In genomic region chr14:34362726-34363445, GRCm38 (mm10) we compare ENCODE assay signal across 8 mouse cellular contexts. TPM values are rescaled to one million over a fixed set of nuclear protein-coding genes. Genes with fewer than 3 reads are reported as not detected.
DNase-seq lines count a peak whose midpoint lies in the region; ATAC-seq and TF ChIP-seq lines count a peak whose summit lies in the region.

No protein-coding gene starts in this region.

- H3K9me3 ChIP-seq in heart, embryonic 12.5 days (replicated peaks): peaks cover 6% of the 10 kb centered on the region; the same call in 1 of the 2 replicates
- no peaks in the 10 kb centered on the region for H3K9me3 ChIP-seq in kidney, embryonic 15.5 days (replicated peaks)
- no peaks in the 10 kb centered on the region for H3K9me3 ChIP-seq in midbrain, postnatal 0 days (ENCODE audit: low read length)
- H3K9me3 ChIP-seq in stomach, embryonic 16.5 days (replicated peaks; ENCODE audit: control insufficient read depth, low read length): peaks cover 4% of the 10 kb centered on the region; the same call in 1 of the 2 replicates

- no peaks in the 10 kb centered on the region for H3K36me3 ChIP-seq in heart, embryonic 12.5 days
- H3K36me3 ChIP-seq in kidney, embryonic 15.5 days: no peaks in the 10 kb centered on the region
- H3K36me3 ChIP-seq in midbrain, postnatal 0 days (ENCODE audit: insufficient read depth, low read length): no peaks in the 10 kb centered on the region
- no peaks in the 10 kb centered on the region for H3K36me3 ChIP-seq in stomach, embryonic 16.5 days (ENCODE audit: control insufficient read depth, insufficient read depth, low read length)

- TF ChIP-seq POLR2A in bone marrow, adult 2 months (IDR thresholded peaks at IDR 0.05; ENCODE audit: borderline replicate concordance, control insufficient read depth, low read depth, low read length): no peak
- no peak for TF ChIP-seq POLR2A in embryonic fibroblast, embryonic 13.5 days (IDR thresholded peaks at IDR 0.05; ENCODE audit: low read depth, low read length)

- ATAC-seq in heart, embryonic 12.5 days (ENCODE audit: insufficient number of reproducible peaks, low FRiP score): 0 out of 2 replicates have a peak, but pooled peaks have one; percentile 42
- ATAC-seq in kidney, embryonic 15.5 days (replicated peaks; ENCODE audit: low FRiP score): peak; percentile 65
- peak; percentile 64 for ATAC-seq in midbrain, postnatal 0 days (ENCODE audit: low FRiP score)
- ATAC-seq in stomach, embryonic 16.5 days (ENCODE audit: insufficient read depth, low FRiP score): peak; percentile 57; the same call in 1 of the 2 replicates

- H3K27me3 ChIP-seq in heart, embryonic 12.5 days (replicated peaks): no peaks in the 10 kb centered on the region; the same call in 1 of the 2 replicates
- no peaks in the 10 kb centered on the region for H3K27me3 ChIP-seq in kidney, embryonic 15.5 days
- H3K27me3 ChIP-seq in midbrain, postnatal 0 days (ENCODE audit: insufficient read depth, low read length): no peaks in the 10 kb centered on the region
- H3K27me3 ChIP-seq in stomach, embryonic 16.5 days (ENCODE audit: control insufficient read depth, insufficient read depth, low read length): no peaks in the 10 kb centered on the region

- H3K4me1 ChIP-seq in bone marrow, adult 2 months (ENCODE audit: control insufficient read depth, insufficient read depth, low read length): no peaks in the 10 kb centered on the region
- H3K4me1 ChIP-seq in embryonic fibroblast, embryonic 13.5 days (ENCODE audit: control insufficient read depth, insufficient read depth, low read length): peaks cover 4% of the 10 kb centered on the region
- 0 out of 2 replicates have a peak, but pooled peaks cover 6% of the 10 kb centered on the region for H3K4me1 ChIP-seq in heart, embryonic 12.5 days (replicated peaks)
- peaks cover 15% of the 10 kb centered on the region for H3K4me1 ChIP-seq in kidney, embryonic 15.5 days
- peaks cover 5% of the 10 kb centered on the region for H3K4me1 ChIP-seq in midbrain, postnatal 0 days (ENCODE audit: insufficient read depth, low read length)
- peaks cover 3% of the 10 kb centered on the region; the same call in 1 of the 2 replicates for H3K4me1 ChIP-seq in stomach, embryonic 16.5 days (ENCODE audit: control insufficient read depth, insufficient read depth, low read length)

- H3K9ac ChIP-seq in heart, embryonic 12.5 days: peak overlapping the region; percentile 71
- peak overlapping the region; percentile 37; the same call in 1 of the 2 replicates for H3K9ac ChIP-seq in kidney, embryonic 15.5 days
- H3K9ac ChIP-seq in midbrain, postnatal 0 days (replicated peaks; ENCODE audit: low read length, poor library complexity, severe bottlenecking): no peak overlapping the region; the same call in 1 of the 2 replicates
- H3K9ac ChIP-seq in stomach, embryonic 16.5 days (ENCODE audit: low read length): peak overlapping the region; percentile 63

- H3K4me2 ChIP-seq in heart, embryonic 12.5 days: peak overlapping the region; percentile 95
- H3K4me2 ChIP-seq in kidney, embryonic 15.5 days: peak overlapping the region; percentile 90
- peak overlapping the region; percentile 85 for H3K4me2 ChIP-seq in midbrain, postnatal 0 days (ENCODE audit: low read depth, low read length, poor library complexity, severe bottlenecking)
- H3K4me2 ChIP-seq in stomach, embryonic 16.5 days (ENCODE audit: low read depth, low read length): peak overlapping the region; percentile 64

- TF ChIP-seq CTCF in bone marrow, adult 2 months (IDR thresholded peaks at IDR 0.05; ENCODE audit: control insufficient read depth, insufficient read depth, low read length): peak; percentile 52
- TF ChIP-seq CTCF in embryonic fibroblast, embryonic 13.5 days (IDR thresholded peaks at IDR 0.05; ENCODE audit: borderline replicate concordance, insufficient read depth, low read length): peak; percentile 57; the same call in 1 of the 2 replicates
- TF ChIP-seq CTCF in midbrain, postnatal 0 days (IDR thresholded peaks at IDR 0.05): peak; percentile 81

- DNase-seq in CD4-positive helper T cell, adult 2 months (ENCODE audit: low read depth, low spot score): peak; percentile 58
- peak; percentile 44 for DNase-seq in liver
- peak; percentile 83 for DNase-seq in midbrain, postnatal 0 days (ENCODE audit: low spot score)

- H3K4me3 ChIP-seq in bone marrow, adult 2 months (replicated peaks; ENCODE audit: control insufficient read depth, low read depth, low read length): no peak overlapping the region
- no peak overlapping the region for H3K4me3 ChIP-seq in embryonic fibroblast, embryonic 13.5 days (ENCODE audit: insufficient read depth, low read length)
- H3K4me3 ChIP-seq in heart, embryonic 12.5 days: peak overlapping the region; percentile 50
- peak overlapping the region; percentile 50 for H3K4me3 ChIP-seq in kidney, embryonic 15.5 days (replicated peaks)
- H3K4me3 ChIP-seq in midbrain, postnatal 0 days (ENCODE audit: low read depth, low read length): peak overlapping the region; percentile 41
- peak overlapping the region; percentile 39 for H3K4me3 ChIP-seq in stomach, embryonic 16.5 days (replicated peaks; ENCODE audit: low read length)

- WGBS in bone marrow, adult 2 months: 49% methylated on average over 18 of the region's 18 CpGs
- WGBS in heart, embryonic 12.5 days: 26% methylated on average over 18 of the region's 18 CpGs
- WGBS in kidney, embryonic 15.5 days: 32% methylated on average over 18 of the region's 18 CpGs
- 31% methylated on average over 18 of the region's 18 CpGs for WGBS in midbrain, postnatal 0 days
- 34% methylated on average over 18 of the region's 18 CpGs for WGBS in stomach, embryonic 16.5 days

- H3K27ac ChIP-seq in bone marrow, adult 2 months (ENCODE audit: control insufficient read depth, insufficient read depth, low read depth, low read length, poor library complexity): no peak overlapping the region
- peak overlapping the region; percentile 72 for H3K27ac ChIP-seq in embryonic fibroblast, embryonic 13.5 days (ENCODE audit: insufficient read depth, low read length)
- H3K27ac ChIP-seq in heart, embryonic 12.5 days (ENCODE audit: poor library complexity, severe bottlenecking): no peak overlapping the region
- no peak overlapping the region for H3K27ac ChIP-seq in kidney, embryonic 15.5 days
- peak overlapping the region; percentile 75 for H3K27ac ChIP-seq in midbrain, postnatal 0 days (ENCODE audit: low read depth, low read length)
- H3K27ac ChIP-seq in stomach, embryonic 16.5 days (ENCODE audit: low read length): peak overlapping the region; percentile 74; the same call in 1 of the 2 replicates

RNA-seq across cellular contexts. Expression of gene Fam25c, which starts 7.7 kb away (rescaled TPM):
- not detected in 2 replicates for polyA plus RNA-seq in bone marrow, adult 2 months (2011; ENCODE audit: insufficient read depth, insufficient read length, low replicate concordance, missing spikeins)
- not detected in 2 replicates for polyA plus RNA-seq in embryonic fibroblast, embryonic 13.5 days (2011; ENCODE audit: insufficient read length, low read depth, missing spikeins)
- not detected in 2 replicates for polyA plus RNA-seq in heart, embryonic 12.5 days (2016; fragmentation: Nextera tagmentation; extraction: Ambion mirVana)
- polyA plus RNA-seq in kidney, embryonic 15.5 days (2015; fragmentation: Nextera tagmentation; extraction: Ambion mirVana): 1.1 TPM in 1 of 2 replicates, not detected in the other
- not detected in 2 replicates for total RNA-seq in midbrain, postnatal 0 days (2014; rRNA removed)
- polyA plus RNA-seq in midbrain, postnatal 0 days (2015; fragmentation: Nextera tagmentation; extraction: Ambion mirVana): not detected in 2 replicates
- 23.6 and 47.2 TPM in 2 replicates for polyA plus RNA-seq in stomach, embryonic 16.5 days (2015; fragmentation: Nextera tagmentation; extraction: Ambion mirVana)

RNA-seq across cellular contexts. Expression of gene Sncg, which starts 11.7 kb away (rescaled TPM):
- not detected in 2 replicates for polyA plus RNA-seq in bone marrow, adult 2 months (2011; ENCODE audit: insufficient read depth, insufficient read length, low replicate concordance, missing spikeins)
- 6.6 and 10.8 TPM in 2 replicates for polyA plus RNA-seq in embryonic fibroblast, embryonic 13.5 days (2011; ENCODE audit: insufficient read length, low read depth, missing spikeins)
- polyA plus RNA-seq in heart, embryonic 12.5 days (2016; fragmentation: Nextera tagmentation; extraction: Ambion mirVana): 1.9 and 2.3 TPM in 2 replicates
- 8.6 and 11.2 TPM in 2 replicates for polyA plus RNA-seq in kidney, embryonic 15.5 days (2015; fragmentation: Nextera tagmentation; extraction: Ambion mirVana)
- 14.3 and 22.3 TPM in 2 replicates for total RNA-seq in midbrain, postnatal 0 days (2014; rRNA removed)
- 26.1 and 36.8 TPM in 2 replicates for polyA plus RNA-seq in midbrain, postnatal 0 days (2015; fragmentation: Nextera tagmentation; extraction: Ambion mirVana)
- 31.3 and 35.0 TPM in 2 replicates for polyA plus RNA-seq in stomach, embryonic 16.5 days (2015; fragmentation: Nextera tagmentation; extraction: Ambion mirVana)

RNA-seq across cellular contexts. Expression of gene Mmrn2, which starts 12.4 kb away (rescaled TPM):
- 3.0 TPM in 2 replicates for polyA plus RNA-seq in bone marrow, adult 2 months (2011; ENCODE audit: insufficient read depth, insufficient read length, low replicate concordance, missing spikeins)
- not detected in 2 replicates for polyA plus RNA-seq in embryonic fibroblast, embryonic 13.5 days (2011; ENCODE audit: insufficient read length, low read depth, missing spikeins)
- 31.3 and 32.0 TPM in 2 replicates for polyA plus RNA-seq in heart, embryonic 12.5 days (2016; fragmentation: Nextera tagmentation; extraction: Ambion mirVana)
- polyA plus RNA-seq in kidney, embryonic 15.5 days (2015; fragmentation: Nextera tagmentation; extraction: Ambion mirVana): 16.0 and 17.8 TPM in 2 replicates
- 2.9 TPM in 2 replicates for total RNA-seq in midbrain, postnatal 0 days (2014; rRNA removed)
- polyA plus RNA-seq in midbrain, postnatal 0 days (2015; fragmentation: Nextera tagmentation; extraction: Ambion mirVana): 2.1 and 2.6 TPM in 2 replicates
- 8.5 and 9.1 TPM in 2 replicates for polyA plus RNA-seq in stomach, embryonic 16.5 days (2015; fragmentation: Nextera tagmentation; extraction: Ambion mirVana)

RNA-seq across cellular contexts. Expression of gene Glud1, which starts 52.4 kb away (rescaled TPM):
- polyA plus RNA-seq in bone marrow, adult 2 months (2011; ENCODE audit: insufficient read depth, insufficient read length, low replicate concordance, missing spikeins): 9.9 and 41.8 TPM in 2 replicates
- polyA plus RNA-seq in embryonic fibroblast, embryonic 13.5 days (2011; ENCODE audit: insufficient read length, low read depth, missing spikeins): 159 and 181 TPM in 2 replicates
- 66.4 and 70.8 TPM in 2 replicates for polyA plus RNA-seq in heart, embryonic 12.5 days (2016; fragmentation: Nextera tagmentation; extraction: Ambion mirVana)
- polyA plus RNA-seq in kidney, embryonic 15.5 days (2015; fragmentation: Nextera tagmentation; extraction: Ambion mirVana): 102 and 105 TPM in 2 replicates
- total RNA-seq in midbrain, postnatal 0 days (2014; rRNA removed): 185 and 192 TPM in 2 replicates
- 114 TPM in 2 replicates for polyA plus RNA-seq in midbrain, postnatal 0 days (2015; fragmentation: Nextera tagmentation; extraction: Ambion mirVana)
- 62.5 and 64.0 TPM in 2 replicates for polyA plus RNA-seq in stomach, embryonic 16.5 days (2015; fragmentation: Nextera tagmentation; extraction: Ambion mirVana)

RNA-seq across cellular contexts. Expression of gene Shld2, which starts 52.6 kb away (rescaled TPM):
- 0.45 and 1.5 TPM in 2 replicates for polyA plus RNA-seq in bone marrow, adult 2 months (2011; ENCODE audit: insufficient read depth, insufficient read length, low replicate concordance, missing spikeins)
- polyA plus RNA-seq in embryonic fibroblast, embryonic 13.5 days (2011; ENCODE audit: insufficient read length, low read depth, missing spikeins): 7.4 and 10.1 TPM in 2 replicates
- 7.6 and 7.8 TPM in 2 replicates for polyA plus RNA-seq in heart, embryonic 12.5 days (2016; fragmentation: Nextera tagmentation; extraction: Ambion mirVana)
- 10.5 and 11.0 TPM in 2 replicates for polyA plus RNA-seq in kidney, embryonic 15.5 days (2015; fragmentation: Nextera tagmentation; extraction: Ambion mirVana)
- 6.4 and 8.2 TPM in 2 replicates for total RNA-seq in midbrain, postnatal 0 days (2014; rRNA removed)
- 6.9 and 8.5 TPM in 2 replicates for polyA plus RNA-seq in midbrain, postnatal 0 days (2015; fragmentation: Nextera tagmentation; extraction: Ambion mirVana)
- 5.6 and 6.1 TPM in 2 replicates for polyA plus RNA-seq in stomach, embryonic 16.5 days (2015; fragmentation: Nextera tagmentation; extraction: Ambion mirVana)

Comparison
In these comparisons a context has a peak if more than half of its experiments do, and no peak if none do; other contexts are left out.
1. H3K27ac ChIP-seq: peak in embryonic fibroblast, embryonic 13.5 days (single experiment), midbrain, postnatal 0 days (single experiment) and stomach, embryonic 16.5 days (single experiment); none in bone marrow, adult 2 months (single experiment), heart, embryonic 12.5 days (single experiment) and kidney, embryonic 15.5 days (single experiment).
2. H3K4me3 ChIP-seq: peak in heart, embryonic 12.5 days (single experiment), kidney, embryonic 15.5 days (single experiment), midbrain, postnatal 0 days (single experiment) and stomach, embryonic 16.5 days (single experiment); none in bone marrow, adult 2 months (single experiment) and embryonic fibroblast, embryonic 13.5 days (single experiment).
3. Peak in every context shown above with its lines, with median percentiles within 50 percentile points of each other: DNase-seq, CTCF ChIP-seq, ATAC-seq and H3K4me2 ChIP-seq.